Mouse (Mus musculus) left cerebral cortex, adult 11 months (tissue): ENCODE data around the gene Irf8.
"Not testable (repeated sequence)": the region's sequence is repeated elsewhere in the genome, so short reads cannot be mapped to it uniquely, and the experiment has no call there.

Experiments
- DNase-seq: peaks from one replicate; pipeline ENCODE4 v3.0.0; 2022; ENCODE audit warnings: low spot score

The Irf8 gene

GRCm38 (mm10) chr8:120723025-120723424 lies 13.1 kb upstream of the Irf8 start:
- no peak for DNase-seq

- DNase-seq = not testable (repeated sequence)
Measured at GRCm38 (mm10) chr8:120724096-120724495, 12.1 kb upstream of the Irf8 start.

GRCm38 (mm10) chr8:120724816-120725575 lies 11.2 kb upstream of the Irf8 start:
- no peak for DNase-seq

GRCm38 (mm10) chr8:120725576-120725950 lies 10.6 kb upstream of the Irf8 start:
- DNase-seq = no peak

GRCm38 (mm10) chr8:120726051-120726450 lies 10.1 kb upstream of the Irf8 start:
- no peak for DNase-seq

- DNase-seq = no peak
Measured at GRCm38 (mm10) chr8:120728488-120729160, 7.5 kb upstream of the Irf8 start.

- DNase-seq = no peak
Measured at GRCm38 (mm10) chr8:120731582-120731981, 4.6 kb upstream of the Irf8 start.

GRCm38 (mm10) chr8:120732068-120732467 lies 4.1 kb upstream of the Irf8 start:
- DNase-seq = no peak

- DNase-seq = no peak
Measured at GRCm38 (mm10) chr8:120736486-120736885, 328 bp downstream of the Irf8 start.

GRCm38 (mm10) chr8:120737166-120737565 lies 1.0 kb downstream of the Irf8 start:
- no peak for DNase-seq

- no peak for DNase-seq
Measured at GRCm38 (mm10) chr8:120738771-120739170, 2.6 kb downstream of the Irf8 start.

- DNase-seq = no peak
Measured at GRCm38 (mm10) chr8:120739526-120739925, 3.4 kb downstream of the Irf8 start.

- DNase-seq = no peak
Measured at GRCm38 (mm10) chr8:120740579-120740978, 4.4 kb downstream of the Irf8 start.

GRCm38 (mm10) chr8:120741001-120741400 lies 4.8 kb downstream of the Irf8 start:
- no peak for DNase-seq

- no peak for DNase-seq
Measured at GRCm38 (mm10) chr8:120741815-120742530, 5.8 kb downstream of the Irf8 start.

- no peak for DNase-seq
Measured at GRCm38 (mm10) chr8:120743149-120743897, 7.2 kb downstream of the Irf8 start.

- DNase-seq = no peak
Measured at GRCm38 (mm10) chr8:120743898-120744290, 7.7 kb downstream of the Irf8 start.

- DNase-seq = no peak
Measured at GRCm38 (mm10) chr8:120744448-120744847, 8.3 kb downstream of the Irf8 start.

- DNase-seq = no peak
Measured at GRCm38 (mm10) chr8:120745226-120745625, 9.1 kb downstream of the Irf8 start.

- no peak for DNase-seq
Measured at GRCm38 (mm10) chr8:120746007-120746701, 10.0 kb downstream of the Irf8 start.

- DNase-seq = no peak
Measured at GRCm38 (mm10) chr8:120747286-120747685, 11.1 kb downstream of the Irf8 start.

- no peak for DNase-seq
Measured at GRCm38 (mm10) chr8:120750616-120751015, 14.5 kb downstream of the Irf8 start.
